Mouse (Mus musculus) myocyte (in vitro differentiated cells): Measurements from ENCODE around the gene Nfx1.

Experiments used
- E2F4 ChIP-seq: IDR thresholded peaks from one replicate; pipeline ENCODE4 v1.6.1; 2011; ENCODE audit warnings: mild to moderate bottlenecking, control low read depth, moderate library complexity; ENCODE audit not compliant: insufficient read depth
- MAX ChIP-seq: IDR thresholded peaks from one replicate; pipeline ENCODE4 v1.6.1; 2011; ENCODE audit warnings: low read depth, mild to moderate bottlenecking, control low read depth
- MYOD1 ChIP-seq, 3 experiments: IDR thresholded peaks; one replicate each; pipeline ENCODE4 v1.6.1; 2011; ENCODE audit warnings: control low read depth in 2 of 3, low read depth in 2 of 3, mild to moderate bottlenecking in 2 of 3, moderate library complexity in 1 of 3; ENCODE audit not compliant: insufficient read length in 2 of 3, control insufficient read depth in 1 of 3
- POLR2A ChIP-seq: IDR thresholded peaks from one replicate; pipeline ENCODE4 v1.6.1; 2011; ENCODE audit warnings: low read depth, mild to moderate bottlenecking, control low read depth, moderate library complexity; ENCODE audit not compliant: insufficient read length
- SRF ChIP-seq: IDR thresholded peaks from one replicate; pipeline ENCODE4 v1.6.1; 2011; ENCODE audit warnings: low read depth; ENCODE audit not compliant: control insufficient read depth, insufficient read length
- TCF12 ChIP-seq: IDR thresholded peaks from one replicate; pipeline ENCODE4 v1.6.1; 2011; ENCODE audit warnings: mild to moderate bottlenecking, control low read depth; ENCODE audit not compliant: poor library complexity, insufficient read depth, severe bottlenecking
- USF1 ChIP-seq: IDR thresholded peaks from one replicate; pipeline ENCODE4 v1.6.1; 2011; ENCODE audit warnings: low read depth, mild to moderate bottlenecking, control low read depth, moderate library complexity

GRCm38 (mm10) chr4:40925568-40925967, 45.1 kb upstream of the Nfx1 start:
- TF ChIP-seq MYOD1 (IDR thresholded peaks at IDR 0.05; ENCODE audit: control insufficient read depth in 1 of 3, insufficient read length in 2 of 3, low read depth in 2 of 3), result no peak
- no peak for TF ChIP-seq TCF12
- no peak for TF ChIP-seq POLR2A
- TF ChIP-seq MAX, result no peak
- no peak for TF ChIP-seq USF1
- TF ChIP-seq SRF, result no peak
- TF ChIP-seq E2F4, result no peak
